24 mouse cellular contexts compared by ENCODE assay signal in genomic region chr9:63644011-63644410, GRCm38 (mm10). TPM values are rescaled to one million over a fixed set of nuclear protein-coding genes. Genes with fewer than 3 reads are reported as not detected.
"Had no signal": no experiment of that assay in that cellular context is flagged by ENCODE, and none has a peak within 500 bp of the region (broad histone marks: within the 10 kb centered on the region; RNA-seq: fewer than 3 reads in every experiment).

No protein-coding gene starts in this region.

- H3K27ac ChIP-seq: lung, embryonic 15.5 days; macrophage; midbrain, embryonic 13.5 days; midbrain, embryonic 15.5 days; neural tube, embryonic 13.5 days; neural tube, embryonic 15.5 days had no signal

- H3K27me3 ChIP-seq: lung, embryonic 15.5 days; megakaryocyte, embryonic 14.5 days; midbrain, embryonic 13.5 days; midbrain, embryonic 15.5 days; neural tube, embryonic 13.5 days; neural tube, embryonic 15.5 days had no signal

- H3K36me3 ChIP-seq: midbrain, embryonic 15.5 days had no signal

- H3K4me3 ChIP-seq: lung, embryonic 15.5 days; megakaryocyte, embryonic 14.5 days; midbrain, embryonic 13.5 days; midbrain, embryonic 15.5 days; neural tube, embryonic 13.5 days; neural tube, embryonic 15.5 days had no signal

- H3K4me2 ChIP-seq: lung, embryonic 15.5 days; midbrain, embryonic 11.5 days; midbrain, embryonic 13.5 days; midbrain, embryonic 15.5 days; neural tube, embryonic 13.5 days; neural tube, embryonic 15.5 days had no signal

- H3K9me3 ChIP-seq: lung, embryonic 15.5 days; megakaryocyte, embryonic 14.5 days; midbrain, embryonic 13.5 days; midbrain, embryonic 15.5 days; neural tube, embryonic 13.5 days; neural tube, embryonic 15.5 days had no signal

- H3K9ac ChIP-seq: lung, embryonic 15.5 days; midbrain, embryonic 13.5 days; midbrain, embryonic 15.5 days; neural tube, embryonic 13.5 days; neural tube, embryonic 15.5 days had no signal

- H3K4me1 ChIP-seq: lung, embryonic 15.5 days; midbrain, embryonic 13.5 days; midbrain, embryonic 15.5 days; neural tube, embryonic 13.5 days had no signal

- DNase-seq: lung, adult 2 months; lung, postnatal 14 days; lung, postnatal 36 days; retina, postnatal 1 day; right cerebral cortex, adult 18-20 months; right cerebral cortex, postnatal 25 days; right cerebral cortex, postnatal 4 days; spleen, adult 18-20 months; thymus, adult 18-20 months; thymus, postnatal 14 days; thymus, postnatal 36 days had no signal

- ATAC-seq: lung, postnatal 0 days; midbrain, embryonic 13.5 days; midbrain, embryonic 15.5 days had no signal

RNA-seq across cellular contexts. Expression of gene Iqch, which starts 41.7 kb away (rescaled TPM):
- total RNA-seq: megakaryocyte progenitor cell, adult 5-6 weeks; midbrain, postnatal 0 days; monocyte, adult 5-6 weeks had no signal
- polyA plus RNA-seq: macrophage; small intestine, adult 2 months had no signal
